Mouse (Mus musculus): Measurements from ENCODE around the gene Gm10647. TPM values are rescaled to one million over a fixed set of nuclear protein-coding genes. Genes with fewer than 3 reads are reported as not detected.

The Gm10647 gene
- total and polyA plus RNA-seq, 3 experiments, result not detected

DNA sequence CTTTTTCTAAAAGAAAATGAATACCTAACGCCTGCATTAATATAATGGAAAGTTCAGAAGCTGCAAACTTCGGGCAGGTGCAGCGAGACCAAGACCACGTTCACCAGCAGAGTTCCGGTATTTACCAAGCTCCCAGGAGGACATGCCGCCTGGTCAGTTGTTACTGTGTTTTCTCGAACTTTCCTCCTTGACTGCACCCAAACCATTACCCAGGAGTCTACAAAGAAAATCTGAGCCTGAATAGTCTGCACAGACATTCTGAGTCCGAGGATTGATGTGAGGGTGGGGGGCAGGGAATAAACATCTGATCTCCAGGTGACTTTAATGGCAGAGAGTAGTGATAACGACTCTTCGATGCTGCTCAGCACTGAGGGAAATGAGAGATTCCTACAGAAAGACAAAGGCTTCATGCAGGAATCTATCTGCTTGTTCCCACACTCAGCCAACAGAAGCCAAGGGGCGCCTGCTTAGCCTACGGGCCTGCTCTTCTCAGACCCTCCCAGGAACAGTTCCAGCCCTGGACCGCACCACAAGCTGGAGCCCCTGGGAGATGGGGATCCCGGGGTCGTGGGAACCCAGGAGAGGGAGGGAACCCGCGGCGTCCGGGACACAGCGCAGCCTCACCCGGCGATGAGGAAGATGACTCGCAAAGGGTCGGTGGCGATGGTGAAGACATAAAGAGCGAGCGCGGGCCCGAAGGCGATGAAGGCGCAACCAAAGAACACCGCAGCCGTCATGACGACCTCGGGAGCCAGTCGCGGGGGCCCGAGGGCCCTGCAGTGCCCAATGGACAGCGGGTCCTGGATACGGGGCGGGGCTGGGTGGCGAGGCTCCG lies 2.0 kb upstream of the Gm10647 start:
- Histone ChIP-seq H3K9me3 (replicated peaks; ENCODE audit: insufficient read depth, low read length) (no peaks in the 10 kb centered on the region), H3K27ac (ENCODE audit: control insufficient read depth, low read depth, low read length) (no peak overlapping the region), H3K4me3 (ENCODE audit: control insufficient read depth in 1 of 2, insufficient read depth in 1 of 2, low read depth in 2 of 2, low read length in 2 of 2) (peak overlapping the region; percentile 80 to 88), H3K36me3 (ENCODE audit: control insufficient read depth in 1 of 2, insufficient read depth in 2 of 2, low read length in 2 of 2) (peaks cover 0 to 8% of the 10 kb centered on the region in 2 experiments; a peak in 2 of 4 replicates), H3K9ac (ENCODE audit: control insufficient read depth, low read depth, low read length, poor library complexity, severe bottlenecking) (peak overlapping the region; percentile 66), H3K79me2 (ENCODE audit: control insufficient read depth, insufficient read depth, low read length, poor library complexity) (no peaks in the 10 kb centered on the region; the same call in 1 of the 2 replicates), H3K4me1 (ENCODE audit: control insufficient read depth in 1 of 2, insufficient read depth in 2 of 2, low read length in 2 of 2) (peaks cover 0 to 5% of the 10 kb centered on the region in 2 experiments; a peak in 1 of 4 replicates), H3K27me3 (ENCODE audit: control insufficient read depth in 1 of 2, insufficient read depth in 2 of 2, low read length in 2 of 2) (peaks cover 8 to 22% of the 10 kb centered on the region in 2 experiments; a peak in 3 of 4 replicates)
- DNase-seq (ENCODE audit: low read depth, low spot score), result peak; percentile 5
- TF ChIP-seq ZNF384 (IDR thresholded peaks at IDR 0.05; ENCODE audit: low read depth, low read length) (no peak), MYC (IDR thresholded peaks at IDR 0.05; ENCODE audit: low read depth, low read length) (no peak), GATA1 (IDR thresholded peaks at IDR 0.05; ENCODE audit: low read depth, low read length) (no peak), CHD2 (IDR thresholded peaks at IDR 0.05; ENCODE audit: low read length) (no peak), JUND (IDR thresholded peaks at IDR 0.05; ENCODE audit: low read depth, low read length) (no peak), USF2 (IDR thresholded peaks at IDR 0.05; ENCODE audit: borderline replicate concordance in 1 of 2, insufficient read depth in 1 of 2, low read depth in 1 of 2, low read length in 2 of 2) (no peak), ZMIZ1 (IDR thresholded peaks at IDR 0.05; ENCODE audit: low read depth, low read length) (no peak), ELF1 (IDR thresholded peaks at IDR 0.05; ENCODE audit: low read depth, low read length) (no peak), RCOR1 (IDR thresholded peaks at IDR 0.05; ENCODE audit: low read depth, low read length) (no peak), ZKSCAN1 (IDR thresholded peaks at IDR 0.05; ENCODE audit: low read depth, low read length) (no peak), EP300 (IDR thresholded peaks at IDR 0.05; ENCODE audit: low read depth in 1 of 2, low read length in 2 of 2) (no peak), NRF1 (IDR thresholded peaks at IDR 0.05; ENCODE audit: insufficient read depth, low read depth, low read length, poor library complexity, severe bottlenecking) (no peak), KAT2A (conservative IDR thresholded peaks at IDR 0.05; ENCODE audit: low read depth, low read length) (no peak), POLR2AphosphoS2 (IDR thresholded peaks at IDR 0.05; ENCODE audit: low read length) (no peak), GABPA (IDR thresholded peaks at IDR 0.05; ENCODE audit: low read depth, low read length) (no peak), UBTF (IDR thresholded peaks at IDR 0.05; ENCODE audit: borderline replicate concordance, insufficient read depth, low read depth, low read length) (no peak), POLR2AphosphoS5 (IDR thresholded peaks at IDR 0.05; ENCODE audit: borderline replicate concordance, low read depth, low read length) (no peak), TAL1 (IDR thresholded peaks at IDR 0.05; ENCODE audit: low read length) (no peak)

Data from MEL (cell line).